Mouse (Mus musculus): ENCODE results near the gene Icam2. TPM values are rescaled to one million over a fixed set of nuclear protein-coding genes. Genes with fewer than 3 reads are reported as not detected.

Gene Icam2
- polyA plus RNA-seq, 1 experiment, result 6.8 TPM

DNA sequence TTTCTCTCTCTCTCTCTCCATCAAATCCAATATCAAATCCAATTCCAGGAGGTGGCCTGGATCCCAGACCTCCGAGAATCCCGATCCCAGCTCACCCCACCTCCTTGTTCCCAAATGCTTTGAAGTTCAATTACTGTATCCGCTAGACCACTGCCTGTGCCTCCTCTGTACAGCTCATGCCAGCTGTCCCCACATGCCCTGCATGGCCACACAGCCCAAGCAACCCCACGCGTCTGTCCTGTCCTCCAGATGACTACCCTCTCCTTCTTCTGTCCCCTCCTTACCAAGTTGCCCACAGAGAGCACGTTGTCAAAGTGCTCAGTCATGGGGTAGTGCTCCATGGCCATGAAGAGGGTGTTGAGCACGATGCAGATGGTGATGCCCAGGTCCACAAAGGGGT is 49.0 kb downstream of the Icam2 start:
- TF ChIP-seq CTCF (IDR thresholded peaks at IDR 0.05; ENCODE audit: borderline replicate concordance, insufficient read depth, low read depth, low read length) (no peak), POLR2A (IDR thresholded peaks at IDR 0.05; ENCODE audit: borderline replicate concordance, insufficient read depth, low read length) (no peak)
- DNase-seq, result no peak
- Histone ChIP-seq H3K4me1 (ENCODE audit: control insufficient read depth, insufficient read depth, low read length) (no peaks in the 10 kb centered on the region), H3K4me3 (replicated peaks; ENCODE audit: insufficient read depth, low read depth, low read length) (no peak overlapping the region), H3K27me3 (ENCODE audit: control insufficient read depth, insufficient read depth, low read length) (no peaks in the 10 kb centered on the region), H3K27ac (ENCODE audit: insufficient read depth, low read length) (no peak overlapping the region)
- WGBS, result 51% methylated on average over 7 of the region's 7 CpGs

DNA sequence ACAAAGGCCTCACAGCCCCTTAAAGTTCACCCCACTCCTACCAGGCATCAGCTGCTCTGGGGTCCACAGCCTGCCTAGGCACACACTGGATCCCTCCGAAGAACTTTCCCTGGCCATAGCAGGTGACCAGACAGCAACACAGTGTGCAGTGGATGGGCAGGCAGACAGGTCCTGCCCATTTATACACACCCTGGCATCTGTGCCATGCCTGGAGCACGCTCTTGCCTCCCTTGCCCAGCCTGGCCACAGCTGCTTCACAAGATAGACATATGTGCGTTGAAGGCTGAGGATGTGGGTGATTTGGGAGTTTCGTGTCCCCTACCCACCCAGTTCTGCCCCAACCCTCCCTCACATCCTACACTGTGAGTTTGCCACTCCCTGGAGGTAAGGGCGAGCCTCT is 49.8 kb downstream of the Icam2 start:
- 80% methylated on average over 5 of the region's 5 CpGs for WGBS
- no peak for DNase-seq
- peaks cover 1% of the 10 kb centered on the region; the same call in 1 of the 2 replicates for H3K4me1 ChIP-seq (ENCODE audit: control insufficient read depth, insufficient read depth, low read length)
- TF ChIP-seq POLR2A (IDR thresholded peaks at IDR 0.05; ENCODE audit: borderline replicate concordance, insufficient read depth, low read length) (no peak), CTCF (IDR thresholded peaks at IDR 0.05; ENCODE audit: borderline replicate concordance, insufficient read depth, low read depth, low read length) (no peak)
- no peak overlapping the region for H3K27ac ChIP-seq (ENCODE audit: insufficient read depth, low read length)
- H3K4me3 ChIP-seq (replicated peaks; ENCODE audit: insufficient read depth, low read depth, low read length), result no peak overlapping the region
- no peaks in the 10 kb centered on the region for H3K27me3 ChIP-seq (ENCODE audit: control insufficient read depth, insufficient read depth, low read length)

DNA sequence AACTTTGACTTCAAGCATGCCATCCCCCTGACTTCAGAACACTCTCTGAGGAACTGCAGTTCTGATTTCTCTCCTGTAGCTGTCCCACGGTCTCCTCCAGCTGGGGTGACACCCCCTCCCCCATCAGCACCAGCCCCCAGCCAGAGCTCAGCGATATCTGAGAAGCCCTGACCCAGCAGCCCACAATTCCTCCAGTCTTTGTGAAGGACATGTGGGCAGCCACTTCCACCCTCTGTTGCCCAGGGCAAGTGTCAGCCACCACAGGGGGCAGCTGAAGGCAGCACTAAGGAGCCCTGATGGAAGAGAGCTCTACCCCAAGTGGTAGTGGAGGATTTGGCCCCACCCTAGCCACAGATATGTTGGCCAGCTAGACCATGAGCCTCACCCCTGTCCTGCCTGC is 53.8 kb downstream of the Icam2 start:
- WGBS, result 34% methylated on average over 2 of the region's 2 CpGs
- no peak overlapping the region for H3K4me3 ChIP-seq (replicated peaks; ENCODE audit: insufficient read depth, low read depth, low read length)
- TF ChIP-seq POLR2A (IDR thresholded peaks at IDR 0.05; ENCODE audit: borderline replicate concordance, insufficient read depth, low read length), result no peak

DNA sequence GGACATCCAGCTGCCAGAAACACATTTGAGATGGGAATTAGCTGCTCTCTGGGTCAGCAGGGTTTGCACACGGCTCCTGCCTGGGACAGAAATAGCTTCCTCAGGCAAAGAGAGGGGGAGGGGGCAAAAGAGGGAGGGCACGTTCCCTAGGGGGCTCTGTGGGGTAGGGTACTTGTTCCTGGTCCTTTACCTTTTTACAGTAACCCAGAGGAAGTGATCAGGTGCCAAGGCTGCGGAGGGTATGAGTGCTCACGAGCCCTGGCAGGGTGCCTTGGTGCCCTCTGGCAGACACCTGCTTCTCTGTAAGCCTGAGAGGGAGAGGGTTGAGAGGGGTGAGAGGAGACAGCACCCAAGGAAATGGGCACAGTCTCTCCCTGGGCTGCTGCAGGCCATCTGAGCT is 55.4 kb downstream of the Icam2 start:
- peak; percentile 36 to 41 for DNase-seq
- Histone ChIP-seq H3K27me3 (ENCODE audit: control insufficient read depth, insufficient read depth, low read length) (no peaks in the 10 kb centered on the region), H3K4me3 (replicated peaks; ENCODE audit: insufficient read depth, low read depth, low read length) (no peak overlapping the region), H3K4me1 (ENCODE audit: control insufficient read depth, insufficient read depth, low read length) (peaks cover 9% of the 10 kb centered on the region), H3K27ac (ENCODE audit: insufficient read depth, low read length) (no peak overlapping the region)
- no peak for TF ChIP-seq POLR2A (IDR thresholded peaks at IDR 0.05; ENCODE audit: borderline replicate concordance, insufficient read depth, low read length)
- no peak for TF ChIP-seq CTCF (IDR thresholded peaks at IDR 0.05; ENCODE audit: borderline replicate concordance, insufficient read depth, low read depth, low read length)
- 5% methylated on average over 4 of the region's 4 CpGs for WGBS

More for the DNA sequence above, 53.8 kb downstream of the Icam2 start:
- no peak for DNase-seq
- Histone ChIP-seq H3K27me3 (ENCODE audit: control insufficient read depth, insufficient read depth, low read length) (no peaks in the 10 kb centered on the region), H3K4me1 (ENCODE audit: control insufficient read depth, insufficient read depth, low read length) (peaks cover 9% of the 10 kb centered on the region), H3K27ac (ENCODE audit: insufficient read depth, low read length) (no peak overlapping the region)

DNA sequence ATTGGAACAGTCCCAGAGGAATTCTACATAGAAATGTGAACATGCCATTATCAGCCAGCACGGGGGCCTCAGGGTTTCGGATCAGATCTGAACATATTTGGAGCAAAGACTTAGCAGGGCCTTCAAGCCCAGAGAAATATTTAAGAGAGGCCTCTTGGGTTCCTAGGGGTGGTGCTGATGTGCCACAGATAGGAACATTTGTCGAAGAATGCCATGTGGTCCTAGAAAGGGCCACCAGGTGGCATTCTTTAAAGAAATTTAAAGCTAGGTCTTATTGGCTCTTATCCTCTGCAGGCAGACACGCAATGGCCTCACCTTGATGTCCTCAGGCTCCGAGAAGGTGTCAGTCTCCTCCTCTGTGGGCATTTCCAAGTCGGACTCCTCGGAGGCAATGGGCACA is 58.2 kb downstream of the Icam2 start:
- no peaks in the 10 kb centered on the region for H3K27me3 ChIP-seq (ENCODE audit: control insufficient read depth, insufficient read depth, low read length)
- peaks cover 9% of the 10 kb centered on the region for H3K4me1 ChIP-seq (ENCODE audit: control insufficient read depth, insufficient read depth, low read length)
- H3K27ac ChIP-seq (ENCODE audit: insufficient read depth, low read length), result no peak overlapping the region
- H3K4me3 ChIP-seq (replicated peaks; ENCODE audit: insufficient read depth, low read depth, low read length), result no peak overlapping the region
- peak; percentile 62 for TF ChIP-seq CTCF (IDR thresholded peaks at IDR 0.05; ENCODE audit: borderline replicate concordance, insufficient read depth, low read depth, low read length)
- TF ChIP-seq POLR2A (IDR thresholded peaks at IDR 0.05; ENCODE audit: borderline replicate concordance, insufficient read depth, low read length), result no peak
- WGBS, result 56% methylated on average over 7 of the region's 7 CpGs
- peak; percentile 38 to 39 for DNase-seq

DNA sequence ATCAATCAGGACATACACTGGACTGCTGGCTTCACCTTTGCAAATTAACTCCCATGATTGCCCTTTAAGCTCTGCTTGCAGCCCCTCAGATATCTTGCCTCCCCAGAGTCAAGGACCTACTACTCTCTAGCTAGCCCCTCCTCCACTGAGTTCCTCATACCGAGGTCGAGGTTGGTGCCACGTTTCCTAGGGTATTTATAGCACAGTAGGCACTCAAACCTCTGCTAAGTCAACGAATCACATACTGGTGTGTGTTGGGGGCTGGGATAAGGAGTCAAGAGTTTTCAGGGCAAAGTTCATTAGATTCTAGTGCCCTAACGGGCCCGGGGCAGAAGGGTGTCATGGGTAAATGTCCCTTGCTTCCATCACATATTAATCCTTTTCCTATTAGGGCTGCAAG is 58.7 kb downstream of the Icam2 start:
- no peaks in the 10 kb centered on the region for H3K27me3 ChIP-seq (ENCODE audit: control insufficient read depth, insufficient read depth, low read length)
- DNase-seq, result no peak
- 83% methylated on average over 6 of the region's 6 CpGs for WGBS
- TF ChIP-seq CTCF (IDR thresholded peaks at IDR 0.05; ENCODE audit: borderline replicate concordance, insufficient read depth, low read depth, low read length), result no peak
- TF ChIP-seq POLR2A (IDR thresholded peaks at IDR 0.05; ENCODE audit: borderline replicate concordance, insufficient read depth, low read length), result no peak
- no peak overlapping the region for H3K4me3 ChIP-seq (replicated peaks; ENCODE audit: insufficient read depth, low read depth, low read length)
- H3K4me1 ChIP-seq (ENCODE audit: control insufficient read depth, insufficient read depth, low read length), result peaks cover 9% of the 10 kb centered on the region
- H3K27ac ChIP-seq (ENCODE audit: insufficient read depth, low read length), result no peak overlapping the region

DNA sequence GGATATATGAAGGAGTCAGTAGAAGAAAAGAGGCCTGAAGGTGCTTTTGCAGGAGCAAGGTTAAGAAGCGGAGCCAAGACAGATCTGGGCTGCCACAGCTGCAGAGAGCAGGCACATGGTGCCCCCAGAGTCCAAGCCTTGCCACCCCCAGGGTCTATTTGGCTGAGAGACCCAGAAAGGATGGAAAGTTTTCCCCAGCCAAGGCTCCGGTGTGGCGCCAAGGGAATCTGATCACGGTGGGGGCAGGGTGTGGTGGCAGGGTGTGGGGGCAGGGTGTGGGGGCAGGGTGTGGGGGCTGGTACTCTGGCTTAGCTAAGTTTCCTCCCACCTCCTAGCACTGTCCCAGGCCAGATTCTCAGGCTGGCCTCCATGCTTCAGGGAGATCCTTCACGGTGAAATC is 59.4 kb downstream of the Icam2 start:
- no peak overlapping the region for H3K27ac ChIP-seq (ENCODE audit: insufficient read depth, low read length)
- H3K4me1 ChIP-seq (ENCODE audit: control insufficient read depth, insufficient read depth, low read length), result peaks cover 9% of the 10 kb centered on the region
- no peak overlapping the region for H3K4me3 ChIP-seq (replicated peaks; ENCODE audit: insufficient read depth, low read depth, low read length)
- no peaks in the 10 kb centered on the region for H3K27me3 ChIP-seq (ENCODE audit: control insufficient read depth, insufficient read depth, low read length)
- 38% methylated on average over 5 of the region's 5 CpGs for WGBS
- no peak for DNase-seq
- TF ChIP-seq CTCF (IDR thresholded peaks at IDR 0.05; ENCODE audit: borderline replicate concordance, insufficient read depth, low read depth, low read length) (no peak), POLR2A (IDR thresholded peaks at IDR 0.05; ENCODE audit: borderline replicate concordance, insufficient read depth, low read length) (no peak)

Other genes with a start within 250 kb of the Icam2 start
- not detected in 2 replicates for gene Gm10840, start 227.2 kb downstream of the Icam2 start, polyA plus RNA-seq (2012; rRNA removed)
- 36.1 and 41.1 TPM in 2 replicates for gene Limd2, start 227.2 kb downstream of the Icam2 start, polyA plus RNA-seq (2012; rRNA removed)
- gene Strada, start 185.9 kb downstream of the Icam2 start, polyA plus RNA-seq (2012; rRNA removed), result 58.2 and 65.4 TPM in 2 replicates
- 82.4 and 88.8 TPM in 2 replicates for gene Ccdc47, start 171.7 kb downstream of the Icam2 start, polyA plus RNA-seq (2012; rRNA removed)
- 45.4 and 45.6 TPM in 2 replicates for gene Ddx42, start 171.1 kb downstream of the Icam2 start, polyA plus RNA-seq (2012; rRNA removed)
- 21.3 and 22.8 TPM in 2 replicates for gene Ftsj3, start 132.0 kb downstream of the Icam2 start, polyA plus RNA-seq (2012; rRNA removed)
- gene Psmc5, start 131.9 kb downstream of the Icam2 start, polyA plus RNA-seq (2012; rRNA removed), result 307 and 343 TPM in 2 replicates
- 114 and 144 TPM in 2 replicates for gene Smarcd2, start 115.1 kb downstream of the Icam2 start, polyA plus RNA-seq (2012; rRNA removed)
- gene Tcam1, start 111.4 kb downstream of the Icam2 start, polyA plus RNA-seq (2012; rRNA removed), result 0.36 and 0.43 TPM in 2 replicates
- gene Gh, start 86.2 kb downstream of the Icam2 start, polyA plus RNA-seq (2012; rRNA removed), result not detected in 2 replicates
- 0.38 and 0.70 TPM in 2 replicates for gene Cd79b, start 73.3 kb downstream of the Icam2 start, polyA plus RNA-seq (2012; rRNA removed)
- gene Scn4a, start 34.8 kb downstream of the Icam2 start, polyA plus RNA-seq (2012; rRNA removed), result 0.02 and 0.16 TPM in 2 replicates
- gene Prr29, start 22.6 kb downstream of the Icam2 start, polyA plus RNA-seq (2012; rRNA removed), result 0.87 and 0.89 TPM in 2 replicates
- gene Ern1, start 99.8 kb upstream of the Icam2 start, polyA plus RNA-seq (2012; rRNA removed), result 7.6 and 8.6 TPM in 2 replicates
- 71.3 and 79.6 TPM in 2 replicates for gene Tex2, start 225.3 kb upstream of the Icam2 start, polyA plus RNA-seq (2012; rRNA removed)

Data from cerebellum, adult 2 months (tissue).